Mouse (Mus musculus): Measurements from ENCODE around the gene Scn5a. TPM values are rescaled to one million over a fixed set of nuclear protein-coding genes. Genes with fewer than 3 reads are reported as not detected.

The Scn5a gene
- under 1 TPM; 0.06 to 0.10 TPM for total RNA-seq (2021)
- polyA plus RNA-seq (2012; rRNA removed) = 0.19 and 0.63 TPM in 2 replicates
- long read RNA-seq = 0 reads

GRCm38 (mm10) chr9:119578636-119579438 lies at the start of gene Scn5a:
TSS of gene Scn5a (minus strand) at chr9:119579016.
- DNase-seq = peak; percentile 54

- DNase-seq = no peak
Measured at GRCm38 (mm10) chr9:119627227-119627626, 48.4 kb upstream of the Scn5a start.

GRCm38 (mm10) chr9:119624151-119624550 lies 45.3 kb upstream of the Scn5a start:
- DNase-seq = no peak

- no peak for DNase-seq
Measured at GRCm38 (mm10) chr9:119614798-119615197, 36.0 kb upstream of the Scn5a start.

GRCm38 (mm10) chr9:119610563-119611166 lies 31.8 kb upstream of the Scn5a start:
- DNase-seq = no peak

- DNase-seq = no peak
Measured at GRCm38 (mm10) chr9:119606906-119607305, 28.1 kb upstream of the Scn5a start.

- no peak for DNase-seq
Measured at GRCm38 (mm10) chr9:119604607-119605006, 25.8 kb upstream of the Scn5a start.

- DNase-seq = no peak
Measured at GRCm38 (mm10) chr9:119598501-119598900, 19.7 kb upstream of the Scn5a start.

GRCm38 (mm10) chr9:119597332-119597731 lies 18.5 kb upstream of the Scn5a start:
- DNase-seq = no peak

- no peak for DNase-seq
Measured at GRCm38 (mm10) chr9:119589592-119589991, 10.8 kb upstream of the Scn5a start.

GRCm38 (mm10) chr9:119588763-119589449 lies 10.1 kb upstream of the Scn5a start:
- DNase-seq = no peak

- peak; percentile 72 for DNase-seq
Measured at GRCm38 (mm10) chr9:119580668-119581067, 1.9 kb upstream of the Scn5a start.

GRCm38 (mm10) chr9:119580187-119580586 lies 1.4 kb upstream of the Scn5a start:
- DNase-seq = no peak

GRCm38 (mm10) chr9:119578311-119578635 lies 543 bp downstream of the Scn5a start:
- DNase-seq = no peak

GRCm38 (mm10) chr9:119576977-119577376 lies 1.8 kb downstream of the Scn5a start:
- DNase-seq = peak; percentile 16

GRCm38 (mm10) chr9:119575732-119576131 lies 3.1 kb downstream of the Scn5a start:
- DNase-seq = no peak

- no peak for DNase-seq
Measured at GRCm38 (mm10) chr9:119574366-119574765, 4.5 kb downstream of the Scn5a start.

- DNase-seq = no peak
Measured at GRCm38 (mm10) chr9:119573009-119573408, 5.8 kb downstream of the Scn5a start.

GRCm38 (mm10) chr9:119571411-119571888 lies 7.4 kb downstream of the Scn5a start:
- no peak for DNase-seq

GRCm38 (mm10) chr9:119570652-119571051 lies 8.2 kb downstream of the Scn5a start:
- no peak for DNase-seq

- DNase-seq = no peak
Measured at GRCm38 (mm10) chr9:119568732-119569131, 10.1 kb downstream of the Scn5a start.

GRCm38 (mm10) chr9:119567800-119568199 lies 11.0 kb downstream of the Scn5a start:
- no peak for DNase-seq

- no peak for DNase-seq
Measured at GRCm38 (mm10) chr9:119566214-119566613, 12.6 kb downstream of the Scn5a start.

All from adrenal gland, adult 2 months (tissue).